Mouse (Mus musculus) thymus, adult 2 months (tissue): ENCODE data around the gene Aurka. TPM values are rescaled to one million over a fixed set of nuclear protein-coding genes. Genes with fewer than 3 reads are reported as not detected.

Source experiments
- DNase-seq: peaks from one replicate; pipeline ENCODE4 v3.0.0; 2021
- H3K27ac ChIP-seq: fragments of 200-500 bp; 2 replicates; pipeline ENCODE4 v1.5.1; 2012; ENCODE audit warnings: low read length, control low read depth; ENCODE audit not compliant: control insufficient read depth, insufficient read depth
- H3K27me3 ChIP-seq: fragments of 200-500 bp; 2 replicates; pipeline ENCODE4 v1.6.1; 2012; ENCODE audit warnings: mild to moderate bottlenecking, low read length, moderate library complexity, mixed read lengths; ENCODE audit not compliant: control insufficient read depth, insufficient read depth
- H3K36me3 ChIP-seq: fragments of 200-500 bp; 2 replicates; pipeline ENCODE4 v1.6.1; 2012; ENCODE audit warnings: mild to moderate bottlenecking, low read length, moderate library complexity; ENCODE audit not compliant: control insufficient read depth, insufficient read depth
- H3K4me1 ChIP-seq: fragments of 200-500 bp; replicated peaks from 2 replicates; pipeline ENCODE4 v1.6.1; 2012; ENCODE audit warnings: low read length; ENCODE audit not compliant: control insufficient read depth, insufficient read depth
- H3K4me3 ChIP-seq: fragments of 200-500 bp; 2 replicates; pipeline ENCODE4 v1.5.1; 2012; ENCODE audit warnings: mild to moderate bottlenecking, low read length, control low read depth, moderate library complexity; ENCODE audit not compliant: control insufficient read depth, insufficient read depth
- CTCF ChIP-seq: fragments of 200-500 bp; IDR thresholded peaks from 2 replicates; pipeline ENCODE4 v1.5.1; 2012; ENCODE audit warnings: mild to moderate bottlenecking, control low read depth, low read length, moderate library complexity, borderline replicate concordance; ENCODE audit not compliant: control insufficient read depth, poor library complexity, insufficient read depth; ENCODE audit errors: extremely low read depth
- POLR2A ChIP-seq: fragments of 200-500 bp; IDR thresholded peaks from 2 replicates; pipeline ENCODE4 v1.6.1; 2012; ENCODE audit warnings: mild to moderate bottlenecking, low read length, control low read depth, moderate library complexity; ENCODE audit not compliant: control insufficient read depth, poor library complexity, insufficient read depth; ENCODE audit errors: extremely low read depth
- WGBS: fragments of 180-500 bp; shearing (Covaris S2); methylation state at CpG from one replicate; pipeline ENCODE4 v1.1.7; 2018; 5-methylcytosine and 5-hydroxymethylcytosine counted together
- polyA plus RNA-seq: library from polyadenylated mRNA; depleted of rRNA; stranded (reverse); fragments of >200 nt; gene quantifications from 2 replicates; pipeline ENCODE4 v1.2.3, GENCODE M21; 2012; rRNA removed

Gene Aurka
- polyA plus RNA-seq, 1 experiment = 47.7 TPM

DNA sequence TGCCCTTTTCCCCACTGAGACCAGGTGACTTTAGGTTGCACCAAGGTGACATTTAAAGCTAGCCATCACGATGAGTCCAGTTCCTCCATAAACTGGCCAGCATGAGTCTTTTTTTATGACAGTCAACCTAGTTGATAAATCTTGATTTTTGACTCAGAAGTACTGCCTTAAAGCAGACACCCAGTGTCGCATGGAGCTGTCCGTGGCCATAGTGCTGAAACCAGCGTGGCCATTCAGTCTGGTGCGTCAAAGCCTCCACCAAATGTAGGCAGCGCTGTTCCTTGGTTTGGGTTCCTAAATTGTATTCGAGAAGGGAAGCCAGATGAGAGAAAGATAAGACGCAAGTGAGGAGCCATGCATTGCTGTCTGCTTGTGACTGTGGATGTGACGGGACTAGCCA is 49.5 kb downstream of the Aurka start:
- Histone ChIP-seq H3K36me3 (no peaks in the 10 kb centered on the region), H3K27ac (no peak overlapping the region), H3K4me3 (no peak overlapping the region), H3K4me1 (no peaks in the 10 kb centered on the region), H3K27me3 (no peaks in the 10 kb centered on the region)
- DNase-seq = peak; percentile 38
- 17% methylated on average over 9 of the region's 9 CpGs for WGBS
- no peak for TF ChIP-seq CTCF
- TF ChIP-seq POLR2A = no peak

DNA sequence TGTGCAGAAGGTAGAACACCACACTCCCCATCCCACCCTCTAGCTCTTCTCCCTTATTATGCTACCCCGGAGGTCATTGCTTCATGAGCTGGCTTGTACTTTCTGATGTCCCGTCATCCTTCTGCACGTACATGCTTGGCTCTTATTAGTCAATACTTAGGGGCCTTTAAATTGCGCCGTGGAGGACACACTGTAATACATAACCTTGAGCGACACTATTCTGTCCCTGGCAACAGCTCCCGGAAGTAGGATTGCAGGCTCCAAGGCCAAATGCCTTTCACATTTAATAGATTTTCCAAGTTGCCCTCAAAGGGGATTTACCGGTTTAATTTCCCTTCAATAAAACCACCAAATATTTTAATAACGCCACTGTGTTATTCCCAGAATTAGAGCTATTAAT is 58.6 kb downstream of the Aurka start:
- H3K4me1 ChIP-seq = no peaks in the 10 kb centered on the region
- H3K27me3 ChIP-seq = no peaks in the 10 kb centered on the region
- H3K36me3 ChIP-seq = no peaks in the 10 kb centered on the region
- DNase-seq = no peak
- 93% methylated on average over 9 of the region's 9 CpGs for WGBS
- no peak overlapping the region for H3K27ac ChIP-seq
- no peak for TF ChIP-seq POLR2A
- no peak for TF ChIP-seq CTCF
- H3K4me3 ChIP-seq = no peak overlapping the region

GRCm38 (mm10) chr2:172306544-172306943 is 63.8 kb downstream of the Aurka start:
- no peaks in the 10 kb centered on the region for H3K4me1 ChIP-seq
- H3K27me3 ChIP-seq = no peaks in the 10 kb centered on the region
- no peaks in the 10 kb centered on the region for H3K36me3 ChIP-seq
- TF ChIP-seq CTCF (no peak), POLR2A (no peak)
- 70% methylated on average over 4 of the region's 4 CpGs for WGBS
- no peak overlapping the region for H3K4me3 ChIP-seq
- no peak overlapping the region for H3K27ac ChIP-seq
- DNase-seq = no peak

Other genes starting within 250 kb of the Aurka start
- gene Mc3r, start 122.0 kb downstream of the Aurka start, polyA plus RNA-seq = not detected in 2 replicates
- gene Fam210b, start 25.0 kb downstream of the Aurka start, polyA plus RNA-seq = 6.0 and 6.9 TPM in 2 replicates
- gene Cstf1, start 146 bp upstream of the Aurka start, polyA plus RNA-seq = 79.1 and 97.7 TPM in 2 replicates
- gene Cass4, start 23.3 kb upstream of the Aurka start, polyA plus RNA-seq = 2.2 and 2.8 TPM in 2 replicates
- gene Rtf2, start 70.0 kb upstream of the Aurka start, polyA plus RNA-seq = 79.6 and 86.7 TPM in 2 replicates
- not detected in 2 replicates for gene Gcnt7, start 88.1 kb upstream of the Aurka start, polyA plus RNA-seq
- gene Fam209, start 102.0 kb upstream of the Aurka start, polyA plus RNA-seq = 0.42 and 0.81 TPM in 2 replicates
- gene Tfap2c, start 179.1 kb upstream of the Aurka start, polyA plus RNA-seq = 0.69 and 0.92 TPM in 2 replicates